Mouse (Mus musculus): ENCODE measurements around the gene Atf6.

DNA sequence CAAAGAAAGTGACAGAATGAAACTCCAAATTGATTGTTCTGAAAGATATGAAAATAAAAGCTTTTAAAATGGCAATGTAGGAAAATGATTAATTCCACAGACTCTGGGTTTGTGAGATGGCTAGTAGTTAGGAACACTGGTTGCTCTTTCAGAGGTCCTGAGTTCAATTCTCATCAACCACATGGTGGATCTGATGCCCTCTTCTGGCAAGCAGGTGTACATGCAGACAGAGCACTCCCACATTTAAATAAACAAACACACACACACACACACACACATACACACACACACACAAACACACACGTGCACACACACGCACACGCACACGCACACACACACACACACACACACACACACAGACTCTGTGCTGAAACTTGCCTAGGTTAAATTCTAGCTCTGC, 89.9 kb downstream of the Atf6 start:
- TF ChIP-seq CTCF (IDR thresholded peaks at IDR 0.05; ENCODE audit: control insufficient read depth, insufficient read depth, insufficient read length) (no peak), MAX (IDR thresholded peaks at IDR 0.05) (no peak), USF1 (IDR thresholded peaks at IDR 0.05; ENCODE audit: low read depth) (no peak), CEBPB (IDR thresholded peaks at IDR 0.05; ENCODE audit: low read depth) (no peak), MYOD1 (IDR thresholded peaks at IDR 0.05; ENCODE audit: control insufficient read depth, insufficient read length, low read depth) (no peak), MYOG (IDR thresholded peaks at IDR 0.05; ENCODE audit: control insufficient read depth, extremely low read depth, insufficient read length) (no peak), FOSL1 (IDR thresholded peaks at IDR 0.05; ENCODE audit: insufficient read depth, low read length, poor library complexity, severe bottlenecking) (no peak)

Data from C2C12 (cell line).